In the genomic region with DNA sequence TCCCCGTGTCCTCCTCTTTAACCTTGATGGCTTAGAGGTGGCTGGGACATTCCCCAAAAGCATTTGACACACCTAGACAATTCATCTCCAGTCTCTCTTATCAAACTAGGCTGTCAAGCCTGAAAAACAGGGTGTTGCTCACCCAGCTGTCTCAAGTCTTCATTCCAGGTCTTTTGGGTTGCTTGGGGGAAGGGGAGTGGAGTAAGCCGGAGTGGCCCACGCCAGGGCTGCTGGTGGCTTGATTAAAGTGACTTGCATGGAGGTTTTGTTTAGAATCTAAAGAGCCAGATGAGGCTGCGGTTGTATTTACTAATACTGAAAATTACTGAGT, we compare ENCODE assay signal across 8 mouse cellular contexts.
DNase-seq lines count a peak whose midpoint lies in the region; ATAC-seq and TF ChIP-seq lines count a peak whose summit lies in the region.

No protein-coding gene starts in this region.

- peaks cover 41% of the 10 kb centered on the region for H3K4me1 ChIP-seq in liver, adult 2 months (ENCODE audit: control insufficient read depth, insufficient read depth, low read length)
- H3K4me1 ChIP-seq in forebrain, embryonic 11.5 days (replicated peaks; ENCODE audit: control insufficient read depth, insufficient read depth, low read length), result peaks cover 15% of the 10 kb centered on the region
- H3K4me1 ChIP-seq in limb, embryonic 11.5 days (ENCODE audit: control insufficient read depth, insufficient read depth, low read length), result peaks cover 41% of the 10 kb centered on the region
- peaks cover 43% of the 10 kb centered on the region for H3K4me1 ChIP-seq in neural tube, embryonic 13.5 days (replicated peaks)

- no peak for TF ChIP-seq CTCF in liver, adult 2 months (IDR thresholded peaks at IDR 0.05; ENCODE audit: low read depth, low read length)

- no peaks in the 10 kb centered on the region for H3K36me3 ChIP-seq in liver, adult 2 months (ENCODE audit: control insufficient read depth, insufficient read depth, low read length)
- no peaks in the 10 kb centered on the region for H3K36me3 ChIP-seq in forebrain, embryonic 11.5 days (ENCODE audit: control insufficient read depth, insufficient read depth, low read length)
- H3K36me3 ChIP-seq in limb, embryonic 11.5 days (ENCODE audit: control insufficient read depth, insufficient read depth, low read length), result no peaks in the 10 kb centered on the region
- no peaks in the 10 kb centered on the region for H3K36me3 ChIP-seq in neural tube, embryonic 13.5 days

- no peaks in the 10 kb centered on the region for H3K27me3 ChIP-seq in liver, adult 2 months (ENCODE audit: control insufficient read depth, insufficient read depth, low read length)
- H3K27me3 ChIP-seq in forebrain, embryonic 11.5 days (ENCODE audit: control insufficient read depth, insufficient read depth, low read length), result peaks cover 17% of the 10 kb centered on the region
- 0 out of 2 replicates have a peak, but pooled peaks cover 2% of the 10 kb centered on the region for H3K27me3 ChIP-seq in limb, embryonic 11.5 days (ENCODE audit: control insufficient read depth, insufficient read depth, low read length)
- no peaks in the 10 kb centered on the region for H3K27me3 ChIP-seq in neural tube, embryonic 13.5 days

- H3K79me2 ChIP-seq in liver, adult 2 months (ENCODE audit: control insufficient read depth, insufficient read depth, low read length), result peaks cover 3% of the 10 kb centered on the region; the same call in 1 of the 2 replicates

- ATAC-seq in forebrain, embryonic 11.5 days (replicated peaks; ENCODE audit: low FRiP score), result peak; percentile 9; the same call in 1 of the 2 replicates
- ATAC-seq in limb, embryonic 11.5 days (ENCODE audit: insufficient number of reproducible peaks, low FRiP score, low TSS enrichment, low read depth), result no peak
- ATAC-seq in neural tube, embryonic 13.5 days (ENCODE audit: low read depth), result no peak

- WGBS in liver, adult 2 months, result 16% methylated on average over 4 of the region's 4 CpGs
- 10% methylated on average over 4 of the region's 4 CpGs for WGBS in forebrain, embryonic 11.5 days
- 9% methylated on average over 4 of the region's 4 CpGs for WGBS in limb, embryonic 11.5 days
- WGBS in neural tube, embryonic 13.5 days, result 23% methylated on average over 4 of the region's 4 CpGs

- H3K4me2 ChIP-seq in forebrain, embryonic 11.5 days (ENCODE audit: low read depth, low read length, severe bottlenecking), result peak overlapping the region; percentile 62
- H3K4me2 ChIP-seq in limb, embryonic 11.5 days (ENCODE audit: low read depth, severe bottlenecking), result peak overlapping the region; percentile 49
- peak overlapping the region; percentile 49; the same call in 1 of the 2 replicates for H3K4me2 ChIP-seq in neural tube, embryonic 13.5 days

- no peak for DNase-seq in liver, adult 2 months (ENCODE audit: extremely low read depth, low read depth, low spot score)
- DNase-seq in liver, result no peak
- DNase-seq in forebrain, embryonic 11.5 days (ENCODE audit: low spot score), result no peak
- DNase-seq in limb, embryonic 11.5 days (ENCODE audit: low spot score), result peak; percentile 41
- no peak for DNase-seq in right cerebral cortex, postnatal 14 days
- DNase-seq in kidney, adult 18-20 months, result no peak
- DNase-seq in gastrocnemius, postnatal 4 days (ENCODE audit: low spot score in 2 of 2), result no peak

- peak overlapping the region; percentile 60 for H3K9ac ChIP-seq in liver, adult 2 months (ENCODE audit: low read depth, low read length)
- H3K9ac ChIP-seq in forebrain, embryonic 11.5 days (ENCODE audit: low read length), result peak overlapping the region; percentile 3; the same call in 1 of the 2 replicates
- H3K9ac ChIP-seq in limb, embryonic 11.5 days (ENCODE audit: low read length), result no peak overlapping the region
- H3K9ac ChIP-seq in neural tube, embryonic 13.5 days, result no peak overlapping the region

- H3K9me3 ChIP-seq in forebrain, embryonic 11.5 days (ENCODE audit: control insufficient read depth, low read length), result no peaks in the 10 kb centered on the region
- H3K9me3 ChIP-seq in limb, embryonic 11.5 days (ENCODE audit: control insufficient read depth, low read length), result no peaks in the 10 kb centered on the region
- H3K9me3 ChIP-seq in neural tube, embryonic 13.5 days, result no peaks in the 10 kb centered on the region

- H3K4me3 ChIP-seq in liver, adult 2 months (ENCODE audit: insufficient read depth, low read depth, low read length), result no peak overlapping the region; the same call in 1 of the 2 replicates
- H3K4me3 ChIP-seq in forebrain, embryonic 11.5 days (ENCODE audit: low read depth, low read length), result peak overlapping the region; percentile 29
- peak overlapping the region; percentile 34 for H3K4me3 ChIP-seq in limb, embryonic 11.5 days (ENCODE audit: low read depth, low read length)
- peak overlapping the region; percentile 22; the same call in 1 of the 2 replicates for H3K4me3 ChIP-seq in neural tube, embryonic 13.5 days

- TF ChIP-seq POLR2A in liver, adult 2 months (IDR thresholded peaks at IDR 0.05; ENCODE audit: extremely low read depth, insufficient read depth, low read length), result no peak

- H3K27ac ChIP-seq in liver, adult 2 months (replicated peaks; ENCODE audit: insufficient read depth, low read depth, low read length), result peak overlapping the region; percentile 93
- H3K27ac ChIP-seq in forebrain, embryonic 11.5 days (ENCODE audit: low read depth, low read length), result no peak overlapping the region
- no peak overlapping the region for H3K27ac ChIP-seq in limb, embryonic 11.5 days (replicated peaks; ENCODE audit: low read depth, low read length)
- H3K27ac ChIP-seq in neural tube, embryonic 13.5 days (replicated peaks), result no peak overlapping the region

Comparison
In these comparisons a context has a peak if more than half of its experiments do, and no peak if none do; other contexts are left out.
1. H3K9ac ChIP-seq: peak in liver, adult 2 months (single experiment) and forebrain, embryonic 11.5 days (single experiment); none in limb, embryonic 11.5 days (single experiment) and neural tube, embryonic 13.5 days (single experiment).
2. Peak in every context shown above with its lines, with median percentiles within 50 percentile points of each other: H3K4me2 ChIP-seq.